Mouse (Mus musculus) adrenal gland, postnatal 10 days (tissue): ENCODE measurements around the gene Smyd2. TPM values are rescaled to one million over a fixed set of nuclear protein-coding genes. Genes with fewer than 3 reads are reported as not detected.

Source experiments
- DNase-seq: peaks from one replicate; pipeline ENCODE4 v3.0.0; 2021; ENCODE audit warnings: mixed read lengths
- long read RNA-seq, 2 experiments: library from polyadenylated mRNA; stranded (forward); transcript quantifications; one replicate each; pipeline ENCODE4 v2.0.0; 2021
- total RNA-seq, 2 experiments: library from RNA; stranded (reverse); gene quantifications; 2 replicates each; pipeline ENCODE4 v1.2.3; 2021

Gene Smyd2
- 10 to 100 TPM; 71.2 to 81.6 TPM for total RNA-seq
- long read RNA-seq, experiment 1, transcript Smyd2-203 (2 exons, 489 nt), result minor isoform, 7 of 151 reads
- long read RNA-seq, experiment 1, transcript Smyd2-201 (12 exons, 1,680 nt), result major isoform, 124 of 151 reads
- long read RNA-seq, experiment 1, partial matches to known transcripts, result 10 of 151 reads
- long read RNA-seq, experiment 1, other reads (novel, unspliced or antisense), result 10 of 151 reads
- long read RNA-seq, experiment 2, transcript Smyd2-201 (12 exons, 1,680 nt), result major isoform, 43 of 62 reads
- long read RNA-seq, experiment 2, partial matches to known transcripts, result 9 of 62 reads
- long read RNA-seq, experiment 2, other reads (novel, unspliced or antisense), result 7 of 62 reads

- DNase-seq, result peak; percentile 87
Measured at GRCm38 (mm10) chr1:189921818-189922592, at the start of gene Smyd2. TSS of gene Smyd2 (minus strand) at chr1:189922363.

- DNase-seq, result no peak
Measured at GRCm38 (mm10) chr1:189970381-189970780, 48.2 kb upstream of the Smyd2 start.

- peak; percentile 16 for DNase-seq
Measured at GRCm38 (mm10) chr1:189968027-189968426, 45.9 kb upstream of the Smyd2 start.

- no peak for DNase-seq
Measured at GRCm38 (mm10) chr1:189960481-189960880, 38.3 kb upstream of the Smyd2 start.

GRCm38 (mm10) chr1:189959802-189960201 is 37.6 kb upstream of the Smyd2 start:
- no peak for DNase-seq

- DNase-seq, result no peak
Measured at GRCm38 (mm10) chr1:189951861-189952260, 29.7 kb upstream of the Smyd2 start.

- DNase-seq, result no peak
Measured at GRCm38 (mm10) chr1:189947411-189947810, 25.2 kb upstream of the Smyd2 start.

- DNase-seq, result peak; percentile 42
Measured at GRCm38 (mm10) chr1:189946126-189946525, 24.0 kb upstream of the Smyd2 start.

GRCm38 (mm10) chr1:189941786-189942185 is 19.6 kb upstream of the Smyd2 start:
- no peak for DNase-seq

- no peak for DNase-seq
Measured at GRCm38 (mm10) chr1:189936436-189937105, 14.4 kb upstream of the Smyd2 start.

- no peak for DNase-seq
Measured at GRCm38 (mm10) chr1:189933480-189934202, 11.5 kb upstream of the Smyd2 start.

- DNase-seq, result no peak
Measured at GRCm38 (mm10) chr1:189932976-189933375, 10.8 kb upstream of the Smyd2 start.

GRCm38 (mm10) chr1:189932190-189932589 is 10.0 kb upstream of the Smyd2 start:
- no peak for DNase-seq

- no peak for DNase-seq
Measured at GRCm38 (mm10) chr1:189929896-189930295, 7.7 kb upstream of the Smyd2 start.

- peak; percentile 79 for DNase-seq
Measured at GRCm38 (mm10) chr1:189927644-189928043, 5.5 kb upstream of the Smyd2 start.

GRCm38 (mm10) chr1:189926279-189926678 is 4.1 kb upstream of the Smyd2 start:
- DNase-seq, result no peak

GRCm38 (mm10) chr1:189923871-189924568 is 1.9 kb upstream of the Smyd2 start:
- DNase-seq, result no peak

GRCm38 (mm10) chr1:189923157-189923556 is 994 bp upstream of the Smyd2 start:
- DNase-seq, result no peak

- no peak for DNase-seq
Measured at GRCm38 (mm10) chr1:189922721-189923120, 558 bp upstream of the Smyd2 start.

GRCm38 (mm10) chr1:189921568-189921817 is 670 bp downstream of the Smyd2 start:
- no peak for DNase-seq

GRCm38 (mm10) chr1:189920701-189921567 is 1.2 kb downstream of the Smyd2 start:
- DNase-seq, result peak; percentile 30
